Mouse (Mus musculus): Measurements from ENCODE around the gene Capns2. TPM values are rescaled to one million over a fixed set of nuclear protein-coding genes. Genes with fewer than 3 reads are reported as not detected.
"Not testable (repeated sequence)": the region's sequence is repeated elsewhere in the genome, so short reads cannot be mapped to it uniquely, and the experiment has no call there.

The Capns2 gene
- polyA plus RNA-seq, 1 experiment from 2014 or later = 0.47 TPM

DNA sequence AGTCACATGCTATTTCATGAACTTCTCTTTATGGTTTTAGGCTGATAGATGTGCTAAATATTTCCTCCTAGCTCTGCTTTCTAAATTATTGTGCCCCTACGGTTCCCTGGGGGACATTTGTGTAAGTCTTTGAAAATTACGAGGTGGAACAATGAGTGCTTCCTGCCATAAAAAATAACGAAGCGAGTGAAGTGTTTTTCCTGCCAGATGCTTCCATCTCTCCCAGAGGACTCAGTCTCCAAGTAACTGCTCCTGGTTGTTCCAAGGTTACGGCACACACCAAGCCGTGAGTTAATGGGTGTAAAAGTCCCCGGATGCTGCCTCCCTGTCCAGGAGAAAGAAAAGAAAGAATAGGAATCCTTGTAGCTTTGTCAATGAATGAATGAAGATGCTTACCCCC is 30.9 kb upstream of the Capns2 start:
- H3K27ac ChIP-seq (ENCODE audit: low read depth, low read length) = no peak overlapping the region
- H3K9me3 ChIP-seq (replicated peaks; ENCODE audit: control insufficient read depth, low read length) = no peaks in the 10 kb centered on the region
- H3K27me3 ChIP-seq (ENCODE audit: control insufficient read depth, insufficient read depth, low read length) = no peaks in the 10 kb centered on the region
- no peak overlapping the region for H3K4me3 ChIP-seq (ENCODE audit: low read depth, low read length)
- H3K4me2 ChIP-seq = no peak overlapping the region
- no peaks in the 10 kb centered on the region for H3K36me3 ChIP-seq (ENCODE audit: control insufficient read depth, insufficient read depth, low read length)
- ATAC-seq (replicated peaks; ENCODE audit: insufficient number of reproducible peaks, low FRiP score, low TSS enrichment) = no peak
- no peaks in the 10 kb centered on the region for H3K4me1 ChIP-seq (ENCODE audit: control insufficient read depth, insufficient read depth, low read length)
- 67% methylated on average over 7 of the region's 7 CpGs for WGBS (ENCODE audit: insufficient replicate concordance)
- no peak overlapping the region for H3K9ac ChIP-seq (ENCODE audit: low read depth, low read length)

DNA sequence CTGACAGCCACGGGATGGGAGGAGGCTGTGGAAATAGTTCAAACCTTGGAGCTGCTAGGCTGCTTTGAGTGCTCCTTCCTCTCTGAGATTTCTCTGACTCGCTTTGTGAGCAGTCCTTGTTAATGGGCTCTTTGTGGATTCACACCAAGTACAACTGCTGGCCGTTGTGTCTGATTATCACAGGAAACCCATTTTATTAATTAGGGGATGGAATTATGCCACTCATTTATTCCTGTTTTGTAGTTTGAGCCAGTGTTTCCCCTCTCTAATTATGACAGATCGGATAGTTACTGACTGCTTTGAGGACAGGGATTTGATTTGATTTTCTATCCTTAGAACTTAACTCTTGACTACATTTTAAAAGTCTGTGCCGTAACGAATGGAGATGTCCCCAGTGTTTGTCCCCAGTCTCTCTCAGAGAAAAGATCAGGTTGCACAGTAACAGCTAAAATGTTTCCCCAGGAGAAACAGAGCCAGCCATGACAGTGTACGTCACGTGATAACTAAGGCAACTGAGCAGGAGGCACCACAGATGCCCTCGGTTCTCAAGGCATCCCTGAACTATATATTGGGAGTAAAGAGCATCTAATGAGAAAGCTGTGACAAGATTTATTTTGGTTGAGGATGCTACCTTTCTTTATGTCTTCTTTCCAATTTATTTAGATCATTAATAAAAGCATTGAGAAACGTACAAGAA is 29.0 kb upstream of the Capns2 start:
- WGBS (ENCODE audit: insufficient replicate concordance) = 64% methylated on average over 10 of the region's 10 CpGs
- no peak for ATAC-seq (replicated peaks; ENCODE audit: insufficient number of reproducible peaks, low FRiP score, low TSS enrichment)
- no peaks in the 10 kb centered on the region for H3K27me3 ChIP-seq (ENCODE audit: control insufficient read depth, insufficient read depth, low read length)

DNA sequence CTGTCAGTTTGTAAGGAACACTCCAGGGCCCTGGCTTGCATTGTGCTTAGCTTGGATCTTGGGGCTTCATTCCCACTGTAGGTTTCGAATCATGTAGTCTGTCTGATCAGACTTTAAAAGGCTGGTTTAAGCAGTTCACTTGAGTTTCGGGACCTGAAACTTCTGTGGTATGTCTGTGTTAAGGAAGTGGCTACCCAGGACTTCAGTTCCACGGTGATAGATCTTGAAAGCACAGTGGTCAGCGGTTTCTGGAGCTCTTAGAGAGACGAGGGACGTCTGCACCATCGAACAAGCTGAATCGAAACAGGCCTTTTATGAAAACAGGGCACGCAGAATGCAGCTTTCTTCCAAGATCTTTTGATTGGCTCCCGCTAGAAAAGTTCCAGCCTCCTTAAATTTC is 25.4 kb upstream of the Capns2 start:
- 84% methylated on average over 10 of the region's 10 CpGs for WGBS (ENCODE audit: insufficient replicate concordance)
- no peaks in the 10 kb centered on the region for H3K27me3 ChIP-seq (ENCODE audit: control insufficient read depth, insufficient read depth, low read length)
- H3K4me1 ChIP-seq (ENCODE audit: control insufficient read depth, insufficient read depth, low read length) = no peaks in the 10 kb centered on the region
- no peak overlapping the region for H3K27ac ChIP-seq (ENCODE audit: low read depth, low read length)
- no peaks in the 10 kb centered on the region; the same call in 1 of the 2 replicates for H3K36me3 ChIP-seq (ENCODE audit: control insufficient read depth, insufficient read depth, low read length)
- H3K9me3 ChIP-seq (replicated peaks; ENCODE audit: control insufficient read depth, low read length) = no peaks in the 10 kb centered on the region
- no peak overlapping the region for H3K4me3 ChIP-seq (ENCODE audit: low read depth, low read length)
- H3K4me2 ChIP-seq = no peak overlapping the region
- ATAC-seq (replicated peaks; ENCODE audit: insufficient number of reproducible peaks, low FRiP score, low TSS enrichment) = no peak
- no peak overlapping the region for H3K9ac ChIP-seq (ENCODE audit: low read depth, low read length)

More for the DNA sequence above, 29.0 kb upstream of the Capns2 start:
- Histone ChIP-seq H3K9ac (ENCODE audit: low read depth, low read length) (no peak overlapping the region), H3K9me3 (replicated peaks; ENCODE audit: control insufficient read depth, low read length) (no peaks in the 10 kb centered on the region), H3K4me3 (ENCODE audit: low read depth, low read length) (no peak overlapping the region), H3K4me1 (ENCODE audit: control insufficient read depth, insufficient read depth, low read length) (no peaks in the 10 kb centered on the region), H3K27ac (ENCODE audit: low read depth, low read length) (no peak overlapping the region), H3K36me3 (ENCODE audit: control insufficient read depth, insufficient read depth, low read length) (no peaks in the 10 kb centered on the region), H3K4me2 (no peak overlapping the region)

DNA sequence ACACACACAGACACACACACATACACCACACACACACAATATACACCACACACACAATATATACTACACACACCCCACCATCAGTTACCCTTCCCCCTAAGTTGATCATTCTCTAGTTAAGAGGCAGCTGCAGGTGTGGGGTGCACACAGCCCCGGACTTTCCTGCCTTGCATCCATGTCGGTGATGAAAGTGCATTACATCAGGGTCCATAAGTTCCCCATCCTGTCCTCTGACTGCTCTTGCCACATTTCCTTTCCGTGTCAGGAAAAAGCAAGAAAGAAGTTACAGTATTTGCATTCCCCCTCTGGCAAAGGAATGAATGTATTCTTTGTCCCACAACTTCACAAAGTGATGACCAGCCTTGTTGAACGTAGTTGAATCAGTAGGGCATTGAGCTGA is 20.0 kb upstream of the Capns2 start:
- no peak overlapping the region for H3K4me2 ChIP-seq
- H3K27me3 ChIP-seq (ENCODE audit: control insufficient read depth, insufficient read depth, low read length) = no peaks in the 10 kb centered on the region
- H3K9ac ChIP-seq (ENCODE audit: low read depth, low read length) = no peak overlapping the region
- H3K36me3 ChIP-seq (ENCODE audit: control insufficient read depth, insufficient read depth, low read length) = no peaks in the 10 kb centered on the region; the same call in 1 of the 2 replicates
- ATAC-seq (replicated peaks; ENCODE audit: insufficient number of reproducible peaks, low FRiP score, low TSS enrichment) = no peak
- H3K27ac ChIP-seq (ENCODE audit: low read depth, low read length) = no peak overlapping the region
- no peaks in the 10 kb centered on the region for H3K4me1 ChIP-seq (ENCODE audit: control insufficient read depth, insufficient read depth, low read length)
- no peaks in the 10 kb centered on the region for H3K9me3 ChIP-seq (replicated peaks; ENCODE audit: control insufficient read depth, low read length)
- H3K4me3 ChIP-seq (ENCODE audit: low read depth, low read length) = no peak overlapping the region
- WGBS (ENCODE audit: insufficient replicate concordance) = 65% methylated on average over 4 of the region's 4 CpGs

DNA sequence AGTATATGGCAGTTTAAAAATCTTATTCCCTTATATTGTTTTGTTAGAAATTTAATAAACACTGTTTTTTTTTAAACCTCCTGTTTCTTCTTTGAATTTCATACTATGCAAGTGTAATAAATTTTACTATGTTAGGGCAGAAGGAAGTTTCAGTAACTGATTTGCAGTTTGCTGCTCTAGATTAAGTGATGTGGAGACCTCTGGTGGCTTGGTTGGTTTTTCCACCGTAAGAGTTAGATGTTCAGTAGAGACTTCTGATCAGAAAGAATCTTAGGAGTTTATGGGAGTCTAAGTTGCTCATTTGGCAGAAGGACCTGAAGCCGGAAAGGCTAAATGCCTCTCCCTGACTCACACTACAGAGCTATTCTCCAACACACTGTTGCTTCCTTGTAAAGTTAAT is 17.4 kb upstream of the Capns2 start:
- Histone ChIP-seq H3K4me1 (ENCODE audit: control insufficient read depth, insufficient read depth, low read length) (no peaks in the 10 kb centered on the region), H3K4me3 (ENCODE audit: low read depth, low read length) (no peak overlapping the region), H3K4me2 (no peak overlapping the region), H3K9ac (ENCODE audit: low read depth, low read length) (no peak overlapping the region), H3K27me3 (ENCODE audit: control insufficient read depth, insufficient read depth, low read length) (no peaks in the 10 kb centered on the region), H3K27ac (ENCODE audit: low read depth, low read length) (no peak overlapping the region), H3K9me3 (replicated peaks; ENCODE audit: control insufficient read depth, low read length) (no peaks in the 10 kb centered on the region), H3K36me3 (ENCODE audit: control insufficient read depth, insufficient read depth, low read length) (no peaks in the 10 kb centered on the region; the same call in 1 of the 2 replicates)
- no peak for ATAC-seq (replicated peaks; ENCODE audit: insufficient number of reproducible peaks, low FRiP score, low TSS enrichment)
- 73% methylated on average over 2 of the region's 2 CpGs for WGBS (ENCODE audit: insufficient replicate concordance)

DNA sequence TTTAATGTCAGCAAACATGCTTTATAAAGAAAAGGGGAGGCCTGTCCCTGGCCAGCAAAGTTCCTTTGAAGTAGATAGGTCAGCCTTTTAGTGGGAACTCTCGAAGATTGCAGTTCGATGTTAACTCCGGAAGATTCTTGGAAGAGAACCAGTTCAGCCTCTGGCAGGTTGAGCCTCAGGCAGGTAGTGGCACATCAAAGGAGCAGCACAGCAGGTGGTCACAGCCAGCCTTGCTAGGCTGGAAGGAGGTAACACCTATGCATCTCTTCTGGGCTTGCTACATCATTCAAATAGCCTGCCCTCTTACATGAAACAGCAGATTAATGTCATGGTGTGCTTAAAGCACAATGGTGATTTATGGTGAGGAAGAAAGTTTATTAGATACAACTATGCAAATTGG is 9.0 kb upstream of the Capns2 start:
- not testable (repeated sequence) for ATAC-seq (replicated peaks; ENCODE audit: insufficient number of reproducible peaks, low FRiP score, low TSS enrichment); H3K36me3 ChIP-seq (ENCODE audit: control insufficient read depth, insufficient read depth, low read length); H3K27me3 ChIP-seq (ENCODE audit: control insufficient read depth, insufficient read depth, low read length); H3K27ac ChIP-seq (ENCODE audit: low read depth, low read length); H3K4me2 ChIP-seq; H3K9me3 ChIP-seq (replicated peaks; ENCODE audit: control insufficient read depth, low read length); H3K4me1 ChIP-seq (ENCODE audit: control insufficient read depth, insufficient read depth, low read length); H3K9ac ChIP-seq (ENCODE audit: low read depth, low read length); H3K4me3 ChIP-seq (ENCODE audit: low read depth, low read length)
- WGBS (ENCODE audit: insufficient replicate concordance) = 62% methylated on average over 3 of the region's 3 CpGs

DNA sequence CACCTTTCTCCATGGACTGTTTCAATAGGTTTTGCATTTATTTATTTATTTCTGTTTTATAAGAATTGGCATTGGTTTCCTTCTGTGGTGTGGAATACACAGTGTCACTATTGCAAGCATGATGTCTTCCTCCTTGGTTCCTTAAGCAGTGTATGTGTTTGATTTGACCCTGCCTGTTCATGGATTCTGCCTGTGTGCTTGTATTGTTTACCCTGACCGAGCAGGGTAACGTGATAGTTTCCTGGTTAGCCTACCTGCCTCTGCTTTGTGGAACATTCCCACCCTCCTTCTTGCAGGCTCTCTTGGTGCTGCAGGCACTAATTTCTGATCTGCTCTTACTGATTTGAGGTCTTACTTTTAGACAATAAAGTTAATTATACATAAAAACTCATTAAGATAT is 7.3 kb upstream of the Capns2 start:
- no peaks in the 10 kb centered on the region for H3K9me3 ChIP-seq (replicated peaks; ENCODE audit: control insufficient read depth, low read length)
- H3K4me2 ChIP-seq = no peak overlapping the region
- no peaks in the 10 kb centered on the region for H3K27me3 ChIP-seq (ENCODE audit: control insufficient read depth, insufficient read depth, low read length)
- no peaks in the 10 kb centered on the region for H3K4me1 ChIP-seq (ENCODE audit: control insufficient read depth, insufficient read depth, low read length)
- WGBS (ENCODE audit: insufficient replicate concordance) = 65% methylated on average over 2 of the region's 2 CpGs
- no peak for ATAC-seq (replicated peaks; ENCODE audit: insufficient number of reproducible peaks, low FRiP score, low TSS enrichment)
- H3K4me3 ChIP-seq (ENCODE audit: low read depth, low read length) = no peak overlapping the region
- H3K27ac ChIP-seq (ENCODE audit: low read depth, low read length) = no peak overlapping the region
- H3K36me3 ChIP-seq (ENCODE audit: control insufficient read depth, insufficient read depth, low read length) = no peaks in the 10 kb centered on the region
- H3K9ac ChIP-seq (ENCODE audit: low read depth, low read length) = no peak overlapping the region

DNA sequence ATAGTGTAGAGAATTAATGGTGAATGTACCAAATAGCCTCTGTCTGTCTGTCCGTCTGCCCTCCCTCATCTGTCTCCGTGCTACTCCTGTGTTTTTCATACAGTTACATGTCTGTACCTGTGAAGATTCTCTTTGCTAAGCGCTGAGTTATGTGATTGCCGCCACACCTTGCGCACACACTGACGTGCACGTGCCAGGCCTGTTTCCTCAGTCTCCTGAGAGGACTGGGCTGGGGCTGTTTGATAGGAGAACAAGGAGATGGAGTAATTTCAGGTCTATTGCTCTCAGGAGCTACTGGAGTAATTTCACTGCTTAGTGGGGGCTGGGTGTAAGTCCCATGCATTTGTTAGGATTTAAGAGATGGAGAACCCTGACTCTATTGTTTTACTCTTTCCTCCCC is 6.2 kb upstream of the Capns2 start:
- WGBS (ENCODE audit: insufficient replicate concordance) = 88% methylated on average over 7 of the region's 7 CpGs
- no peaks in the 10 kb centered on the region for H3K36me3 ChIP-seq (ENCODE audit: control insufficient read depth, insufficient read depth, low read length)
- no peaks in the 10 kb centered on the region for H3K27me3 ChIP-seq (ENCODE audit: control insufficient read depth, insufficient read depth, low read length)
- H3K4me3 ChIP-seq (ENCODE audit: low read depth, low read length) = no peak overlapping the region
- no peak overlapping the region for H3K4me2 ChIP-seq
- H3K9me3 ChIP-seq (replicated peaks; ENCODE audit: control insufficient read depth, low read length) = no peaks in the 10 kb centered on the region
- ATAC-seq (replicated peaks; ENCODE audit: insufficient number of reproducible peaks, low FRiP score, low TSS enrichment) = no peak
- no peak overlapping the region for H3K9ac ChIP-seq (ENCODE audit: low read depth, low read length)
- no peak overlapping the region for H3K27ac ChIP-seq (ENCODE audit: low read depth, low read length)
- no peaks in the 10 kb centered on the region for H3K4me1 ChIP-seq (ENCODE audit: control insufficient read depth, insufficient read depth, low read length)

DNA sequence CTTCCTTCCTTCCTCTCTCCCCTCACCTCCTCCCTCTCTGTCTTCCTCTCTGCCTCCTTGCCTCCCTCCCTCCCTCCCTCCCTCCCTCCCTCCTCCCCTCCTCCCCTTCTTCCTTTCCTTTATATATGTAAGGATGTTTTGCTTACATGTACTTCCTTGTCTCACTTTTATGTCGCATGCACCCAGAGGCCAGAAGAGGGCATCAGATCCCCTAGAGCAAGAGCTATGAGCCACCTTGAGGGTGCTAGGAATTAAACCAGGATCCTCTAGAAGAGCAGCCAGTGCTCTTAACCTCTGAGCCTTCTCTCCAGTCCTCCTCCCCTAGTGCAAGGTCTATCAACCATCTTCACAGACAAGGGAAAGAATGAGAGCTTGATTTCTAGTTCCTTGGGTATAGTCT is 5.2 kb upstream of the Capns2 start:
- H3K36me3 ChIP-seq (ENCODE audit: control insufficient read depth, insufficient read depth, low read length) = no peaks in the 10 kb centered on the region
- no peak overlapping the region for H3K4me2 ChIP-seq
- ATAC-seq (replicated peaks; ENCODE audit: insufficient number of reproducible peaks, low FRiP score, low TSS enrichment) = no peak
- 76% methylated on average over 1 of the region's 1 CpGs for WGBS (ENCODE audit: insufficient replicate concordance)
- no peaks in the 10 kb centered on the region for H3K27me3 ChIP-seq (ENCODE audit: control insufficient read depth, insufficient read depth, low read length)
- no peaks in the 10 kb centered on the region for H3K9me3 ChIP-seq (replicated peaks; ENCODE audit: control insufficient read depth, low read length)
- H3K4me3 ChIP-seq (ENCODE audit: low read depth, low read length) = no peak overlapping the region
- no peaks in the 10 kb centered on the region for H3K4me1 ChIP-seq (ENCODE audit: control insufficient read depth, insufficient read depth, low read length)
- H3K9ac ChIP-seq (ENCODE audit: low read depth, low read length) = no peak overlapping the region
- H3K27ac ChIP-seq (ENCODE audit: low read depth, low read length) = no peak overlapping the region
